Mouse (Mus musculus): ENCODE measurements around the gene Mto1.

DNA sequence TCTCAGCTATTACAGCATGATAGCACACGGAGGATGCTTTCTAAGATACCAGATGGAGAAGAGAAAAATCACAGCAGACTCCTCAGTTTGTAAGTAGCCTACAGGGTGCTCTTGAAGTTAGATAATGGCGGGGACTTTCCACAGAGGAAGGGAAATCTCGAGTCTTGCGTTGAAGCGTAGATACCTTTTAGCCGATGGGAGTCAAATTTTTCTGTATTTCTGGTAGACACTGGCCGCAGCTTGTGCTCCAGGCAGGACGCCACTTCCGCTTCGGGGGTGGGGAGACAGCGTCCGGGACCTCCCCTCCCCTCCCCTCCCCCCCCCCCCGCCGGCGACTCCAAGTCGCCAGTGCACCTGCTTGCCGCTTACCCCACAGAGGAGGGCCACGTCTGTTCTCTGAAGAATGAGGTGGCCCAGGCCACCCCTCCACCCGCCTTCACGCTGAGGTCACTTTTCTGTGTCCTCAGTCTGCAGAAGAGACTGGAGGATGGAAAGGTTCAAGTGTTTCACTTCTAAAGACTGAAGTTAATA, 40.9 kb downstream of the Mto1 start, which contains the start of gene Eef1a1:
- peak; percentile 45 for TF ChIP-seq POLR2A (IDR thresholded peaks at IDR 0.05; ENCODE audit: low read depth, low read length)
- TF ChIP-seq CTCF (IDR thresholded peaks at IDR 0.05; ENCODE audit: borderline replicate concordance, insufficient read depth, low read length) = no peak

Data from embryonic fibroblast, embryonic 13.5 days (primary cell).